Mouse (Mus musculus) embryo, embryonic 11.5 days (tissue): ENCODE data around the gene Rara.
"Not testable (repeated sequence)": the region's sequence is repeated elsewhere in the genome, so short reads cannot be mapped to it uniquely, and the experiment has no call there.

ENCODE experiments used
- DNase-seq: peaks from one replicate; pipeline ENCODE4 v3.0.0-alpha.2; 2012; ENCODE audit warnings: low read depth, low spot score

Gene Rara

DNA sequence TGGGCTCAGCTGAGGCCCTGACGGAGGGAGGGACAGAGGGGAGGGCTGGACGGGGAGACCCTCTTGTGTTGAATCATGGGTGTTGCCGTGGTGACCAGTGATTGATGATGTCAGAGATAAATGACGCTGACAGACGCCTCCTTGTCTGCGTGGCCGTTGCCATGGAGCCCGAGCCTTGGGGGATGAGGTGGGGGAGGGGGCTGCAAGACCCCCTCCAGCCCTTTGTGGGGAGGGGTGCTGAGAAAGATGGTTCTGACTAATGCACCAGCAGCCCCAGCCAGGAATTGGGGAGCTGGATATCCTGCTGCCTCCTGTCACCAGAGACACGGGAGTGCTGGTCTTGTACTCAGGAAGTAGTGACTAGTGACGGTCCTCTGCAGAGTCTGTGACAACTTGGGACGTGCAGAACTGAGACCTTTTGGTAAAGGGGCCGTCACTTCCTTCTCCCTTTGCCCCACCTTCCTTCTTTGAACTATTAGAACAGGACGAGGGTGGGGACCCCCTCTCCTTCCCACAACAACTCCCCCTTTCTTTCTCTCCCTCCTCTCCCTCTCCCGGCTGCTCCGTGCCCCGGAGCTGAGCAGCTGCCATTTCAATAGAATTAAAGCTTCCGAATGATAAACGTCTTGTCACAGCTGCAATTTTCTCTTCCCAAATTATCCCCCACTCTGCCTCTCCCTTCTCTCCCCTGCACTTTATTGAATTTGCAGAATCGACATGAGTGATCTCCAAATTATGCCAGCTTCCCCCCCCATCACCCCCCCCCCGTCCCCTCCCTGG, 41.3 kb downstream of the Rara start:
- DNase-seq: peak; percentile 81

DNA sequence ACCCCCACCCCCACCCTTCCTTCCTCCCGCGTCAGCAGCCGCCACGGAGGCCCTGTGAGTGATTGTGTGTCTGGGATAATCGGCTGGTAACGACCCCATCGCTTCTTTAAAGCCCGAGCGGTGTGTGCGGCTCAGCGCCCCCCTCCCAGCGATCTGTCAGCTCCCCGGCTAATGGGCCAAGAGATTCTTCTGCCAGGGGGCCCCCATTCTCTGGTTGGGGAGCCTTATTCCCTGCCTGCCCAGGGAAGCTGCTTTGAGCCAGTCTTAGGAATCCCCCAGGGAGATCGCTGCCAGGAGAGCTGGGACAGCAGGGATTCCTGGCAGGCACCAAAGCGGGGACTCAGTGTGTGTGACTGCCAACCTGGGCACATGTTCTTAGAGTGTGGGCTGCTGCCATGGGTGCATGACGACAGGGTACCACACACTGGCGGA, 41.9 kb downstream of the Rara start:
- DNase-seq: no peak

DNA sequence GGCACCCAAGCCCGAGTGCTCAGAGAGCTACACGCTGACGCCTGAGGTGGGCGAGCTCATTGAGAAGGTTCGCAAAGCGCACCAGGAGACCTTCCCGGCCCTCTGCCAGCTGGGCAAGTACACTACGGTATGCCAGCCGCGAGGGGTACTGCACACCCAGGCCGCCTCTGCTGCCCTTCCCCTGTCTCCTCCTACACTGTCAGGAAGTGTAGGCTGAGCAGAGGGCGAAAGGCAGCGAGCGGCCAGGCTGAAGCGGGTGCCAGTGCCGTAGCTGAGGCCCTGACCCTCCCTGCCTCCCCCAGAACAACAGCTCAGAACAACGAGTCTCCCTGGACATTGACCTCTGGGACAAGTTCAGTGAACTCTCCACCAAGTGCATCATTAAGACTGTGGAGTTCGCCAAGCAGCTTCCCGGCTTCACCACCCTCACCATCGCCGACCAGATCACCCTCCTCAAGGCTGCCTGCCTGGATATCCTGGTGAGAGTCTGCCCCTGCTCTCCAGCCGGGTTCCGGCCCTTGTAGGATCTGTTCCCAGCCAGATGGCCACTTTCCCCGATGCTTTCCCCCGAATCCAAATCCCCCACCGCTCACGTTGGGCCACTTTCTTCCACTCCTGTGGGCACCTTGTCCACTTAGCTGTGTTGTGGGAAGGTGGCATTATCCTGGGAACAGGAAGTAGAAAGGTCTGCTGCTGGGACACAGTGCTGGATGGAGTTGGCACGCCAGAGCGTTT, 42.7 kb downstream of the Rara start:
- no peak for DNase-seq

DNA sequence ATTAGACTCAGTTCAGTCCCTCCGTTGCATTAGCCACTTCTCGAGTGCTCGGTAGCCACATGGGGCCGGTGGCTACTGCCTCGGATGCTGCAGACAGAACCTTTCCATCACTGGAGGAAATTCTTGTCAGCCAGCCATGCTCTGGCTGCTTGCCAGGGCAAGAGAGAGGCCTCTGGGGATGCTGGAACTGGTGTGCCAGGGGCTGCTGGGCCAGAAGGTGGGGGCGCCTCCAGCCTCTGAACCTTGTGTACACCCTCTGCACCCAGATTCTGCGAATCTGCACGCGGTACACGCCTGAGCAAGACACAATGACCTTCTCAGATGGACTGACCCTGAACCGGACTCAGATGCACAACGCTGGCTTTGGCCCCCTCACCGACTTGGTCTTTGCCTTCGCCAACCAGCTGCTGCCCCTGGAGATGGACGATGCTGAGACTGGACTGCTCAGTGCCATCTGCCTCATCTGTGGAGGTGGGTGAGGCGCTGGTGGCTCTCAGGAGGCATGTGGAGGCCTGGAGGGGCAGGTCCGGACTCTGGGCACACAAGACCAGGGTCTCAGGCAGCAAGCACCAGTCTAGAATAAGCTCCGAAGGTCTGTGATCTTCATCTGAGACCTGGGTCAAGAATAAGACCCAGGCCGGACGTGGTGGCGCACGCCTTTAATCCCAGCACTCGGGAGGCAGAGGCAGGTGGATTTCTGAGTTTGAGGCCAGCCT, 43.9 kb downstream of the Rara start:
- DNase-seq: no peak

DNA sequence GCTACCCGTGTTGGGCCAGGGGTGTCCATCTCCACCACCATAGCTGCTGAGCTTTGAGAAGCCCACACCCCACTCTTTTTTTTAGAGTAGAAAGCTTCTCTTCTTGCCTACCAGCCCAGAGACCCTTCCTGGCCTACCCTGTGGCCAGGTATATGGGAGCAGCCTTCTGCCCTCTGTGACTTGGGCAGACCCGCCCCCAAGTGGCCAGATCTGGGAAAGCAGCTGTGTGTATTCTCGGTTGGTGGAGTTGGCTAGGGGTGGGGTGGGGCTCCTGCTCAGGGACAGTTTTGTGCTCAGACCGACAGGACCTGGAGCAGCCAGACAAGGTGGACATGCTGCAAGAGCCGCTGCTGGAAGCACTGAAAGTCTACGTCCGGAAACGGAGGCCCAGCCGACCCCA, 44.6 kb downstream of the Rara start:
- DNase-seq: no peak

DNA sequence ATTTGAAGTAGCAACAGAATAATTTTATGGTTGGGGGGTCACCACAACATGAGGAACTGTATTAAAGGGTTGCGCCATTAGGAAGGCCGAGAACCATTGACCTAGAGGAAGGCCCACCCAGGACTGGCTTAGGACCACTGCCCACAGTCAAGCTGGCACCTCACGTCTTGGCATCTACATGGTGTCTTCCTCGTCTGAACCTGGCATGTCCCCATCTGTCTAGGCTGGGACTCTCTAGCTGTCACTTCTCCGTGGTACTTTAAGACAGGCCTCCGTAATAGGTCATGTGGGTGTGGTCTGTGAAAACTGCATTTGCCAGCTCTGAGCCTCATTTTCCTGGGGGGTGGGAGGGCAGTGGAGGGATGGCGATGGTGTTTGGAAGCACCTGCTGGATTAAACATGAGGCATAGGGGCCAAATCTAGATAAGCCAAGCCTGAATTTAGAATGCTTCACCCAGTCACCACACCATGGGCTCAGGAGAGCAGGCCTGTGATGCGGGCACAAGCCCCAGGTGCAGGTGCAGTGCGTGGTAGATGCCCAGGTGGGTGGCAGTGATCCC, 45.3 kb downstream of the Rara start:
- no peak for DNase-seq

DNA sequence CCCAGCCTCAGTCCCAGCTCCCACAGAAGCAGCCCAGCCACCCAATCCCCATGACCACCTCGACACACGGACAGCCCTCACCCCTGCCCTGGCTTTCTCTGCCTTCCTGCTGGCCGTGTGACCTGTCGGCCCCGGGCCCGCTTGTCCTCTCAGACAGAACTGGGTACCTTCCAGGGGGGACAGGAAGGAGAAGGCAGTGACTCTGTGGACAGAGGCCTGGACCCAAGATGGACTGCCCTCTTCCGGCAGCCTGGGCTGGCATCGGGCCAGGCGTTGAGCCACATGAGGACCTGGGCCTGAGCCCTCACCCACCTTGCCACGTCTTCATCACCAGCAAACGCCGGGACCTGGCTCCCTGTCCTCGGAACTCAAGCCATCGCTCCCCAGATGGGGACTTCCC, 46.0 kb downstream of the Rara start:
- no peak for DNase-seq

DNA sequence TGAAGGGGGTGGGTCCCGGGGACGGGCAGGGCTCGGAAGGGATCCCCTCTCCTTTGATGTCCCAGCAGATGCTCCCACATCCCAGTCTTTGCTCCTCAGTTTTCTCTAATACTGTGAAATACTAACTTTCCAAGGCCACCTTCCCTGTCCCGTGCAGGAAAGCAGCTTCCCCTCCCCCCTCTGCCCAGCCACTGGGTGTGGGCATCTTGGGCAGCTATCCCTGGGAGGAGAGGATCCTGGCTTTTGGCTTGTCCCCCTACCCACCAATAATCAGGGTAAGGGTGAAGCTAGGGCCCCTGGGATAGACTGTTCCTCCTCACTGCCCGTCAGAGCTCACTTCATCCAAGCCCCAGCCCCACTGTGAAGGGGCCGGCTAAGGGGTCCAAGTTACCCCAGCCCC, 46.6 kb downstream of the Rara start:
- no peak for DNase-seq

DNA sequence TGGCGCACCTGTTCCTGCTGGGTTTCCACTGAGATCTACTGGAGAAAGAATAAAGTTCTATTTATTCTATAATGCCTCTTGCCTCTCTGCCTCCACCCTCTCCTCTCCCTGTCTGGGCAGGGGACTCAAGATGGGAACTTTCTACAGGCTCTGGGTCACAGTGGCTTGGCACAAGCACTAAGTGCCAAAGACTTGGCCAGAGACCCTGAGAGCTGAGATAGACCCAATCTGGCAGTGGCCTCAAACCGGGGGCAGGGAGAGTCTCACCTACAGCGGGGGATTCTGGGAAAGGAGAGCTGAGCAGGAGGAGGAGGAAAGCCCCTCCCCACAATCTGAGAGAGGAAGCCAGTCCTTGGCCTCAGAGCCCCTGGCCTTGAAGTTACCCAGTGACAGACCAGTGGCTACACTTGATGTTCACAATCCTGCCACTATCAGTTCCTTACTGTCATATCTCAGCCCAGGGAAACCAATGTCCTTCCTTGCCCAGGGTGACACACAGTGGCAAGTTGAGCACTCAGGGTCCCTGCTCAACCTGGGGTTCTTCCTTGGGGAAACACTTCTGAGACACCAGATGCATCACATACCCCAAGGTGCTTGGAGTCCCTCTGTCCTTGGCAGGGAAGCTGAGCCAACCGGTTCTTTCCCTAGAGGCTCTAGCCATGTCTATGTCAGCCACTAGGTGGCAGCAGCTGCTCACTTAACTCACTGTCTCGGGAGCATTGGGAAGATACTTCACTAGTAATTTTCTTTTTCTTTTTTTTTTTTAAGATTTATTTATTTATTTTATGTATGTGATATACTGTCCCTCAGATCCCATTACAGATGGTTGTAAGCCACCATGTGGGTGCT, 47.5 kb downstream of the Rara start:
- DNase-seq: no peak

DNA sequence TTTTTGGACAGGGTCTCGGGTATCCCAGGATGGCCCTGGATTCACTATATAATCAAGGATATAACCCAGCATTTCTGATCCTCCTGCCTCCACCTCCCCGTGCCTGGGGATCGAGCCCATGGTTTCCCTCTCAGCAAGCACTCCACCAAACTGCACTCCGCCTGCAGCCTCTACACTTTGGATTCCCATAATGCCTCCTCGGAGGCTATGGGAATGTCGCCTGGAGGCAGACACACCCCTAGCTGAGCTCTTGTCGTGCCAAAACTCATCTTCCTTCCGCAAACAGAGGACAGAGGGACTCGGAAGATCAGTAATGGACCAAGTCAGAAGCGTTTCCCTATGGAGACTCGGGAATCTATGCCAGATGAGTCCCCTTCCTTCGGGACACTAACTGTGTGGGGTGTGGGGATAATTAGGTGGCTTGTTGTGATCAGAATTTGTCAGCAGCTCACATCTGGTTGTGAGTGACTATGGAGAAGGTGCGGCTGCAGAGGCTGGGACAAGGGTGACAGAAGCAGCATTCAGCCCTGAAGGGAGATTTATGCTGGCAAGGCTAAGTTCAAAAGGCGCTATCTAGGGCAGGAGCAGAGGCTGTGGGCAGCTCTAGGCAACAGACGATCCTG, 51.0 kb downstream of the Rara start:
- DNase-seq: no peak

DNA sequence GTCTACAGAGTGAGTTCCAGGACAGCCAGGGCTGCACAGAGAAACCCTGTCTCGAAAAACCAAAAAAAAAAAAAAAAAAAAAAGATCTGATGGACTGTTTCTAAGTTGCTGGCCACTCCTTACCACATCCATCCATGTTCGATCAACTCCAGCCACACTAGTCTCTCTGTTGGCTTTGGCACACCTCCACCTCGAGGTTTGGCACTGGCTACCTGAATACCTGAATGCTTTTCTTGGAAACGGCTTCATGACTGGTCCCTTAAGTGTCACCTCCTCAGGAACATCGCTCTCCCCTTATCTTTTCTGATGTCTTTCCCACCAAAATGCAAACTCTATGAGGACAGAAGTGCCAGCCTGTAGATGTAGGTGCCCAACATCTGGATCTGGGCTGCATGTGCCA, 51.7 kb downstream of the Rara start:
- no peak for DNase-seq

DNA sequence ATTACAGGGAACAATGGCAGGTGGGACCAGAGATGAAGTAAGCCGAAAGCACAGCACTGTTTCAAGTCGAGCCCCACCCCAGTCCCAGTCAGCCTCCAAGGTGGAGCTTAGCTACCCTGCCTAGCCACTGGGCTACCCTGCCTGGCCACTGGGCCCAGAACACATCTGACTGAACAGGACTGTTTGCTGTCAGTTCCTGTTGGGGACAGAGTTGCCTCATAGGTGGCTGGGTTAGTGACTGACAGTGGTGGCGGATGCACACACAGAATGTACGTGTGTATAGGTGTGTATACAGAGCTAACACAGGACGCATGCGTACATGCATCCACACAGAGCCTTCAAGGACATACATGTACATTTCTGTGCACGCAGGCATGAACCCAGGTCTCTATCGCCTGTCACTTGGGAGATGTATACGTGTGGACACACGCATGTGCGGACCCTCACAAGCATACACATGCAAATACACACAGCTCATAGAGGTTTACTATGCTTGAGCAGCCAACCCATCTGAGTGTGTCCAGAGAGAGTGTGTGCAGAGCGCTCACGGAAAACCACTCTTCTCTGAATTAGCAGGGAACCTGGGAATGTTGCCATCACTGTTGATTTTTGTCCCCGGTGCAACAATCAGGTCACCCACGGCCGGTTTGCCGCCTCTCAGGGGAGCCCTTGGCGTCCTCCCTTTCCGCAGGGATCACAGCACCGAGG, 53.8 kb downstream of the Rara start:
- DNase-seq: no peak

DNA sequence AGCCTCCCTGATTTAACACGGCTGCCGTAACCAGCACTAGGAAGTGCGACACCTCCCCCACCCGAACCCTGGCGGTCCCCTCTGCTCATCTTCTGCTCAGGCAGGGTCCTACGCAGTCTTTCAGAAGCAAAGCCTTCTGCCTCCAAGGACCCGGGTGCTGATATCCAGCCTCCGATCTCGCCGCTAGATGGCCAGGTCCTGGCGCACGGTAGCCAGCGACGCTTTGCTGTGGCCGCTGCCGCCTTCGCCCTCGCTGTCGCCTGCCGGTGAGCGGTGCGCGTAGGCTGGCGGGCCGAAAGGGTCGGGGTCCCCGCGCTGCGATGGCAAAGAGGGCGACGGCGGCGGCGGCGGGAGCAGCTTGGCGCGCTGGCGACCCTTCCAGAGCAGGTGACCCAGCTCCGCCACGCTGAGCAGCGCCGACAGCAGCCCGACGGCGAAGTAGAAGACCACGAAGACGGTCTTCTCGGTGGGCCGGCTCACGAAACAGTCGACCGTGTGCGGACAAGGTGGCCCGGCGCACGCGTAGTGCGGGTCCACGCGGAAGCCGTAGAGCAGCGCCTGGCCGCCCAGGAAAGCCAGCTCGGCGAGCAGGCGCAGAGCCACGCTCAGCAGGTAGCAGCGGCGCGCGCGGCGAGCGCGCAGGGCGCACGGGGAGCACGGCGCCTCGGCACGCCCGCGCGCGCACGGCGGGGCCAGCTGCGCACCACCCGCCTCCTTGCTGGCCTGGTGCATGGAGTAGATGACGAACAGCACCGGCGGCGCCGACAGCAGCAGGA, 54.6 kb downstream of the Rara start:
- DNase-seq: no peak

DNA sequence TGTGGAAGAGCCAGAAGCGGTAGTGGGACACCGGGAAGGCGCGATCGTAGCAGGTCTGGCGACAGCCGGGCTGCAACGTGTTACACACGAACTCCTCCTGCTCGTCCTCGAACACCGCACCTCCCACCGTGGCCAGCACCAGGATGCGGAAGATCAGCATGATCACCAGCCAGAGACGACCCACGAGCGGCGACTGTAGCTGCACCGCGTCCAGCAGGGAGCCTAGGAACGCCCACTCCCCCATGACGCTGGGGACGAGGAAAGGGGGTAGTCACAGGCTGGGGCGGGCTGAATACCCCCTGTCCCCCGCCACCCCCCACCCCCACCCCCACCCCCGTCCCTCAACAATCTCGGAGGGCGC, 55.1 kb downstream of the Rara start, which contains the start of gene Gjd3:
Gjd3 (minus strand) TSS at position 244 of the 361 bp plus-strand sequence.
- no peak for DNase-seq

DNA sequence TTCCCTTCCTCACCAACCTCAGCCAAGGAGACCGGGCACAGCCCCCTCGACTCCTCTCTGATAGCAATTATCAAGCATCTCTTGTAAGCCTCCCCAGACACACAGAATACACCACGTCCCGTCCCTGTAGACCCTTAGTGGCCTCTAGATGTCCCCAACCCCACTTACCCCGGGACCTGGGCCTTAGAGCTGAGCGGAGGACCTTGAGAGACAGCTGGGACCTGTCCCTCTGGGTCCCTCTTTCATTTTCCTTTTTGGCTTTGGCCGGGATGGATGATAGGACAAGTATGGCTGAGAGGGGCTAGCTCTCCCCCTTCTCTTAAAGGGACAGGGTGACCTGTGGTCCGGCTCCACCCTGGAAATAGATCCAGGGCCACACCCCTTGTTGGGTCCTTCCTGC, 55.9 kb downstream of the Rara start:
- DNase-seq: no peak

DNA sequence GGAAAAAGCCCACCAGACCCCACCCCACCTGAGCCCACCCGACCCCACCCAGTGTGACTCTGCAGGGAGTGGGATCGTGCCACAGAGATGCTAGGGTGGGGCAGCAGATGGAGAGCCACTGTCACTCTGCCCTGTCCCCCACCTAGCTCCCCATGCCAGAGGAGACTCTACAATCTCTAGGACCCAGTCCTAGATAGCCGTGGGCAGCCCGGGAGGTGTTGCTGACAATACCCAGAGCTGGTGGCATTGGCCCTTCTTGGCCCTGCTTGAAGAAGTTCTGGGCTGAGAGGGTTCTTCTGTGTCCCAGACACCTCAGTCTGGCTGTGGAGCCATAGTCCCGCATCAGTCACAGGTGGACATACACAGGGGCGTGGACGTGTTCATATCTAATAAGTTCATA, 57.9 kb downstream of the Rara start:
- DNase-seq: no peak

DNA sequence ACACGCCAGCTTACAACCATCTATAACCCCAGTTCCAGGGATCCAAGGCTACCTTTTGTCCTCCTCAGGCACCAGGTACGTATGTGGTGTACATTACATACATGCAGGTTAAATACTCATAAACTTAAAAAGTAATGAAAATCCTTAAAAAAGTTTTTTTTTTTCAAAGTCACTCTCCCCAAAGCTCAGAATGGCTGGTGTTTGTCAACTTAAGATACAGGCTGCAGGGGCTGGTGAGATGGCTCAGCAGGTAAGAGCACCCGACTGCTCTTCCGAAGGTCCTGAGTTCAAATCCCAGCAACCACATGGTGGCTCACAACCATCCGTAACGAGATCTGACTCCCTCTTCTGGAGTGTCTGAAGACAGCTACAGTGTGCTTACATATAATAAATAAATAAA, 60.6 kb downstream of the Rara start:
- not testable (repeated sequence) for DNase-seq

DNA sequence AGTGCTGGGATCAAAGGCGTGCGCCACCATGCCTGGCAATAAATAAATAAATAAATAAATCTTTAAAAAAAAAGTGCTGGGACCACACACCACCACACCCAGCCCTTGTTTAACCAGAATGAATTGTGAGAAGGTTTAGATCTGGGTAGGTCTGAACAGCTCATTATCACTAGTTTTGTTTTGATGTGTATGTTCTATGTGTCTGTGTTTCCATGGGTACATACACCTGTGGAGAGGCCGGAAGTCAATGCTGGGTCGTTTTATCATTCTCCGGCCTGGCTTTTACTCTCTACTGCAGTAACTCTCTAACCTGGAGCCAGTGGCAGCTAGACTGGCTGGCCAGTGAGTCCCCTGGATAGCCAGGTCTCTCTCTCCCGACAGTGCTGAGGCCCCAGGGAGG, 63.2 kb downstream of the Rara start:
- no peak for DNase-seq

DNA sequence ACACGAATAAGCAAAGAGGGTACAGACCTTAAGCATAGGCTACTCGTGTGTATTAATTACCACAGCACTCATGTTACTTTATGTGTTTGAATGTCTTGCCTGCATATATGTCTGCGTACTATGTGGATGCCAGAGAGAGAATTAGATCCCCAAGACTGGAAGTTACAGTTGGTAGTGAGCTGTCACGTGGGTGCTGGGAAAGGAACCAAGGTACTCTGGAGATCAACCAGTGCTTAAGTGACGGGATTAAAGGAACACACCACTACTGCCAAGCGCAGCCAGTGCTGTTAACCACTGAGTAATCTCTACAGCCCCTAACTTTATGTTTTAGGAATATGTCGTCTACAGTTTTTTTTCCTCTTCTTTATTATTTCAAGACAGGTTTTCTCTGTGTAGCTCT, 68.4 kb downstream of the Rara start:
- DNase-seq: no peak

DNA sequence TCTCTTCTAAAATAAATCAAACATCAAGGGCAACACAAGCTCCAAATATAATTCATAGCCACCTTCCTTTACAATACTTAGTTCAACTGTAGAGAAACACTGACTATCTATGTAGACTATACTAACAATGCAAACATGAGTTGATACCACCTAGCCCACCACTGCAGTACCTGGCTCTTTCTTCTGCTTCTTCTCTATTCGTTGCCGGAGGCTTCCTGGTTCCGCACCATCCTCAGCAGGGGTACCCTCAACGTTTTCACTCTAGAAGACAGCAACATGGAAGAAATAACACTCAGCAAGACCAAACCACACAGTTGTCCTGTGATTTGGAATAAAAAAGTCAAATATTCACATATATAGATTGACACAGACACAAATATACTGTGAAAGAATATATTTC, 70.0 kb downstream of the Rara start:
- no peak for DNase-seq
